Mouse (Mus musculus) granulocyte monocyte progenitor cell, adult 5-6 weeks (primary cell): ENCODE results near the gene Pdk2. TPM values are rescaled to one million over a fixed set of nuclear protein-coding genes. Genes with fewer than 3 reads are reported as not detected.
A peak's percentile ranks its signal among the peaks of the same experiment; 100 is the strongest.

Source experiments
- ATAC-seq: replicated peaks from 2 replicates; pipeline ENCODE4 v1.8.0; 2016; ENCODE audit warnings: mild to moderate bottlenecking, moderate TSS enrichment, inconsistent platforms; ENCODE audit not compliant: poor library complexity, severe bottlenecking
- total RNA-seq, 2 experiments: library from RNA; stranded (forward) in 1 of 2; stranded (reverse) in 1 of 2; fragments of 200-712, 200-1000 nt in 1 of 2; fragments of >200 nt in 1 of 2; fragmentation: Nextera tagmentation in 1 of 2; gene quantifications; 2 replicates each; pipeline ENCODE4 v1.2.3; 2014 to 2017

Gene Pdk2
- total RNA-seq (2014; fragmentation: Nextera tagmentation) = 8.5 and 9.8 TPM in 2 replicates
- total RNA-seq (2017) = 0.60 and 1.8 TPM in 2 replicates

DNA sequence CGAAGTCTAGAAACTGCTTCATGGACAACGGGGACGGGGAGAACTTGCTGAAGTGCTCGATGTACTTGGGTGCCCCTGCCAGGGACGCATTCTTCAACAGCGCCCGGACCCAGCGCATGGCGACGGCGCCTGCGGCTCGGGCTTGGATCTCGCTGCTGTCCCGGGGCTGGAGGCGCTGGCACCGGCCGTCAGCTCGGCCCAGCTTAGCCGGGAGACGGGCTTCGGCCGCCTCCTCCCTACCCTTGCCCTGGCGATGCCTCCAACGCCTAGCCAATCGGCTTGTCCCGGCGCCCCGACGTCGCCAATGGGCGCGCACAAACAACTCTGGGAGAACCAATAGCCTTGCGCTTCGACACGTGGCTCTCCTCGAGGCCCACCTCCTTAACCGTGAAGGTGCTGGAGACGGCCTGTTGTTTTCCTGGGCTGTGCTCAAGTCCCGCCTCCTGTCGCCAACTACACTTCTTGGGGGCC is at the start of gene Pdk2:
Gene Pdk2, minus strand, starts transcription at position 216 of the 471 bp plus-strand sequence.
- peak; percentile 95 for ATAC-seq

DNA sequence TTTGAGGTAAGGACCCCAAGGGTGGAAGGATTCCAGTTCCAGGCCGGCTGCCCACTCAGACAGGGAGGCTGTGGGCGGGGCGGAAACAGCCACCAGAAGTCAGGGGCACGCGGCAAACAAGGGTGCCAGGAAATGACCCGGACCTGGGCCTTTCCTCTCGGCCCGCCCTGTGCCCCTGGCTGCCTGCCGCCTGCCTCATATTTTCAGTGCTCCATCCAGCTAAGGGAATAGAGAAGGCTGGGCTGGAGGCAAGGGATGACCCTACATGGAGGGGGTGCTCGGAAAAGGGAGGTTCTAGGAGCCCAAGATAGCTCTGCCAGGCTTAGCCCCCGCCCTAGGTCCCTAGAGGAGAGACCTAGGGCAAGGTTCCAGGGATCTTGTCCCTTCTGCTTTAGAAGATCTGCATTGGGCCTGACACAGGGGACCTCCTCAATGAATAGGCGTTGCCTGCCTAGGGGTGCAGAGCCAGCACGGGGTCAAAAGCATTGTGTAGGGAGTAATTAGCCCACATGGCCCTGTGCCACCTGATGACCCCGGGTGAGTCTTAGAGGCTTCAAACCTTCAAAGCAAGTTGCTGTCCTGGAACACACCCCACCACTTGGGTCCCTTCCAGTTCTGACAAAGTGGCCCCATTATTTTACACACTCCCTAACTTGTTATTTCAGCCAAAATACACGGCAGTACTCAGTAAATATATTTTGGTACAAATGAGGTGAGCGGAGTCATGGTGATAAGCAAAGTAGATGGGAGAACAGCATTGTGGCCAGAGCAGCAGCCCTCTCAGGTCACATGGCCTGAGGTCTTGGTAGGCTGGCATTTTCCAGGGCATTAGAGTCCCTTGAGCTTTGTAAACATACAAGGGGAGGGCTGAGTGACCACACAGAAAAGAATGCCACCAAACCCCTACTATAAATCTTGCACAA is 48.0 kb upstream of the Pdk2 start:
- no peak; the same call in 1 of the 2 replicates for ATAC-seq

GRCm38 (mm10) chr11:95088286-95088685 is 47.1 kb upstream of the Pdk2 start:
- peak; percentile 42; the same call in 1 of the 2 replicates for ATAC-seq

DNA sequence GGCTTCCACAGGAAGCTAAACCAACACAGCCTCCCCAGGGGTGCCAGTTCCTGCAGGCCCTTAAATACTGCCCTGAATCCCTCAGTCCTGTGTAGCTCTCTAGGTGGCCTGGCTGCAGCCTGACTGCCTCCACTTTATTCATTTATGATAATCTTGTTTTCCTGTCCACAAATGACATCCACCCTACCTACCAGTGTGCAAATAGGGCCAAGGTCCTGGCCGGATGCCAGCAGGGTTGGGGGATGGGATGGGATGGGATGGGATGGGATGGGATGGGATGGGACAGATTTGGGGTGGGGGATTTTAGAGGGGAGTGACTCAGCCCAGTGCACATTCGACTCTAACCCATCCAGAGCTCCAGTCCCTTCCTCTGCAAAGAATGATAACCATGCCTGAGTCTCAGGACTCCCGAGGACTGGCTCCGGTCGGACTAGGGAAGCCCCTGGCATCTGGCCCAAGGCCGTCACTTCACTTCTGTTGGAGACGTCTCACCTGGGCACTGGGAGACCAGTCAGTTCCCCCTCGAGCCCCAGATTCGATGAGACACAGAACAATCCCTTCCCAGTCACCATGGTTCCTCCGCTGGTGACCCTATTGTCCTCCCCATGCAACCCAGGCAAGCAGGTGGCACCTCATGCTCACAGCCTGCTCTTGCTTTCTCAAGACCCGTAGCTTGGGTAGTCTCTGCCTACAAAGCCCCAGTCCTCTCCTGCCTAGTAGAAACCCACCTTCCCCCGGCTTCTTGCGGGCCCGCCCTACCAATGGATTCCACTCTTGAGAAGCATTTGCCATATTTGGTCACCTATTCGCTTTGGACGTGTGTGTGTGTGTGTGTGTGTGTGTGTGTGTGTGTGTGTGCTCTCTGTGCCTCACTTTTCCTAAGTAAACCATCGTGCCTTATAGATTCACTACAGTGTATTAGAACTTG is 46.4 kb upstream of the Pdk2 start:
- no peak for ATAC-seq

DNA sequence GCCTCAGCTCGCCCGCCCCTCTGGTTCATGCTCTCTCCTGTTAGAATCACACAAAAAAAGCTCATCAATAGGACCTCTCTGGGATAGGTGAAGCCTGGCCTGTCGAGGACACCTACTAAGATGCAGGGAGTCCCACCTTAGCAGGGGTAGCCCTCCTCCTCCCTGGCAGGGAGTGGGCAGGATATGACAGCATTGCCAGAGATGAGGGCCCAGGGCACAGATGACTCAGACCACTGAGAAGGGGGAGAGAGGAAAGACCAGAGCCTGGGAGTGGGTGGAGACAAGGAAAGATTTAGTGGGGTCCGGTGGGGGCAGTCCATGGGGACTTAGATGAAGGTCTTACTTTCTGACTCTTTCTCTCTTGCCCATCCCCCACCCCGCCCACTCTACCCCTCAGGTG is 45.1 kb upstream of the Pdk2 start:
- no peak for ATAC-seq

DNA sequence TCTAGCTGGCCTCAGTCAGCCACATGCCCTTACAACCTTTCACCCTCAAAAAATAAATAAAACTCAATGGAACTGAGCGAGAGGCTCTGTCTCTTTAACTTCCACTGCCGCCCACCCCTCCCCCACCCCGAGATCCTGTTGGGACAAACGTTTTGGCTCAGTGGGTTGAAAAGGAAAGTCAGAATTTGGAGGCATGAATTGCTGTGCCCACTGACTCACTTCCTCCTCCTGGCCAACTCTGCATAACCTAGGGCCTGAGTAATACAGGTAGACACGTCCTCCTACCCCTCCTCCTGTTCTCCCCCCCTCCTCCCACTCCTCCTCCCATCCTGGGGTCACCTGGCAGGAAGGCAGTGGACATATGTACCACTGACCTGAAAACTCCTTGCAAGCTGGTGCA is 44.6 kb upstream of the Pdk2 start:
- ATAC-seq = no peak

DNA sequence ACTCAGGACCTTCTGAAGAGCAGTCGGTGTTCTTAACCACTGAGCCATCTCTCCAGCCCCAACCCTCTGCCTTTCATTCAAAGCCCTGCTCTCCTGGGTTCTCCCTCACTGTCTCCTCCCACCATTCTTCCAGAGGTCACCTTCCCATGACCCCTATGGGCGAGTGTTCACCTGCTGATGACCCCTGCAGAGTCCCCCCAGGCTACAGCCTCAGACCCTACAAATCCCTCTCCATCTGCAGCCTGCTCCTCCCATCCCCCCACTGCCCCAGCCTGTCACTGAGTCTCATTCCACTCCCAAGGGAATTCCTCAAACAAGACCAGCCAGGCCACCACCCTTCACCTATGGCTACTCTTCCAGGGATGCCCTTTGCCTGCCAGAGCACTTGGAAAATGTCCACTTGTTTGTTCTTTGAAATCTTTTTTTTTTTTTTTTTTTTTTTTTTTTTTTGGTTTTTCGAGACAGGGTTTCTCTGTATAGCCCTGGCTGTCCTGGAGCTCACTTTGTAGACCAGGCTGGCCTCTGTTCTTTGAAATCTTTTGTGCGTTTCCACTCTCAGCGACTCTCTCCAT is 43.7 kb upstream of the Pdk2 start:
- ATAC-seq = no peak

- no peak for ATAC-seq
Observed at GRCm38 (mm10) chr11:95084175-95084574, 43.0 kb upstream of the Pdk2 start.

- no peak for ATAC-seq
Observed at GRCm38 (mm10) chr11:95082896-95083295, 41.7 kb upstream of the Pdk2 start.

DNA sequence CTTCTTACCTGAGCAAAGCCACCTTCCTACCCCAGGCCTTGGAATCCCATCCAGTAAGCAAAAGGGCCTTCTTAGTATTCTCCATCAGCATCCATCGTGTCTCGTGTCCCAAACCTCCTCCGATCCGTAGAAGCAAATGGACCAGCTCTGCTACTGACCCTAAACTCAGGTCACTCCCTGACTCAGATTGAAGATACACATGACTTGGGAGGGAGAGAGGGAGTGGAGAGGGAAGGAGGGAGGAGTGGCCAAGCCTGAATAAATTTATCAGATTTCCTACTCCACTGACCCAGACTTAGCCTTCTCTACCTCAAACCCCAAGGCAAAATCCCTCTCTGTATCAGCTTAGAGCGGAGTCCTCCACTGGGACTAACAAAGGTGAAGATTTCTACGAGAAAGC is 39.6 kb upstream of the Pdk2 start:
- no peak for ATAC-seq

- ATAC-seq = no peak
Observed at GRCm38 (mm10) chr11:95079256-95079875, 38.2 kb upstream of the Pdk2 start.

DNA sequence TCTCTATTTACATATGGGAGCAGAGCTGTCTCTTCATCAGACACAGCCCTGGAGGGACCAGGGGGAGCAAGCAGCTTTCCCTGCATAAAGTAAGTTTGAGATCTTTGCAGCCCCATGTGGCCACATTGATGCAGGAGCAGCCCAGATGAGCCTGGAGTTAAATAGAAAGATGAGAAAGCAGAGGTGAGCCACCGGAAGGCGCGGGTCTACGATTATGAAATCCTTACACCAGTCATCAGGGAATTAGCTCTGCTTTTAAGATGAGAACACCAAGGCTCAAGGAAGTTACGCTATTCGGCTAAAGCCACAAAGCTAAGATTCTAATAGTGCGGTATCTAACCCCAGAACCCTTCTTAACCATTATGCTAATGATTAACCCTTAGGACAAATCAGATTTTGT is 36.8 kb upstream of the Pdk2 start:
- peak; percentile 61 for ATAC-seq

DNA sequence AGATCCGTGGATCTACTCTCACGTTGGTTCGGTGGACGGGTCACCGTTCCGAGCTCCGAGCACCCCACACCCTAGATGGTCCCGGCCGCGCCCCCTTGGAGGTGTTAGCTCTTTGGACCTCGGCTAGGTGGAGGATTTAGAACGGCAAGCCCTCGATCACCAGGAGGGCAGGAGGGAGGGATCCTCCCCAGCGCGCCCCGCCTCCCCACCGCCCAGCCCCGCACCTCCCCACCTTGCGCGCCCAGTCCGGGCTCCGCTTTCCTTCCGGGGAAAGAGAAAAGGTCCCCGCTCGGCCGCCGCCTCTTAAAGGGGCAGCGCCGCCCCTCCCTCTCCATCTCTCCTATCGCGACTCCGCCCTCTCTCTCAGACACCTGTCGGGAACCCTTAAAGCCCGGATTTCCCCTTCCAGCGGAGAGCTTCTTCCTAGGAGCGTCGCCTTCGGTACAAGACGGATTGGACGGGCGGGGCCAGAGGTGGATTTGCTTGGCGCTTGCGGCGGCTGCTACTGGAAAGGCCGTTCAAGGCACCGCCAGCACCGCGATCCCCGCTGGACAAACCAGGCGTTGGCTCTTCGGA is 35.5 kb upstream of the Pdk2 start, which contains the start of gene Itga3:
Gene Itga3, minus strand, starts transcription at position 266 of the 576 bp plus-strand sequence.
- peak; percentile 28 for ATAC-seq

DNA sequence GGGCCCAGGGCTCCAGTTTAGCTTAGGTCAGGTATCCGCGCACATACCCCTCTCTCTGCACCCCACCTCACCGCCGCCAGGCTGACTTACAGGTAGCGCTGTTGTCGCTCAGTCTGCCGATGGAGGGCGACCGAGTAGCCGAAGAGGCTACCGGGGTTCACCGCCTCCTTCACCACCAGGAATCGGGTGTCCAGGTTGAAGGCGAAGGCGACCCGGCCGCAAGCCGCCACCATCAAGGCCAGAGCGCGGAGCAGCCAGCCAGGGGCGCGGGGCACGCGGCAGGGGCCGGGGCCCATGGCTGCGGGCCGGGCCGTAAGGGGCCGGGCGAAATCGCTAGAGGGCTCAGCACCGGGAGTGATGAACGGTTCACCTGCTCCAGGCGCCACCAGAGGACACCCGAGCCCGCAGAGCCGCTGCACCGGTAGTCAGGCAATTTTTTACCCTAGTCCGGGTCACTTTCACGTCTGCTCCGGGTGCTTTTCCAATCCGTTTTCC is 34.9 kb upstream of the Pdk2 start:
- no peak for ATAC-seq

GRCm38 (mm10) chr11:95075197-95076040 is 34.3 kb upstream of the Pdk2 start:
- ATAC-seq = no peak

GRCm38 (mm10) chr11:95074694-95075093 is 33.5 kb upstream of the Pdk2 start:
- ATAC-seq = no peak

DNA sequence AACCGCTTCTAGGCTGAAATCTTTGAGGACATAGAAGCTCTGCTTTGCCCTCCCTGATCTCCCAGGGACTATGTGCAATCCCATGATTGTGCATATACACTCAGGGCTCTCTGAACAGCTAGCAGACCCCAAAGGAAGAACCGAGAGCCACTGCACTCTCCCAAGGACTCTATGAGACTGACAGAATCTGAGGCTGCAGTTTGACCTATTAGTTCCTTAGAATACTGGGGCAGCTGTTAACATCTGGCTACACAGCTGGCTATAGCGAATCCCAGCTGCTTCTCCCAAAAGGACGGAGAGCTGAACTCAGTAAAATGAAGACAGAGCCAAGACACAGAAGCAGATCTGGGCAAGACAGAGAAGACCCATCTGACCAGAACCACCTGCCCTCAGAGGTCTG is 32.7 kb upstream of the Pdk2 start:
- ATAC-seq = no peak

DNA sequence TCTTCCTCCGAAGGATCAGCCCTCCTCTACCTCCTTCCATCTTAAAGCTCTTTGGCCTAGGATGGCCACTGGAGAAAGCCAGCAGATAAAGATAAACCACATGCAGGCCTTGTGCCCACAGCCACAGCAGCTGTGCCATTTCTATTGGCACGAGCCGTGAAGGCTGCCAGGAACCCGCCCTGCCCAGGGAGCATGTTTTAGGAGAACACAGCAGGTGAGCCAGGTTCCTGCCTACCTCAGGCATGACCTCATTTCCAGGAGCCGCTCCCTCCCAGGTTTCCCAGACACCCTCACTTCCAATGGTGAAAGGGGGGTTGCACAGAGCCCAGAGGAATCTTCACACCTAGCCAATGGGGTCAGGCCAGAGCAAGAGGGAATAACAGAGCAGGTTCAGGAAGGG is 31.6 kb upstream of the Pdk2 start:
- no peak for ATAC-seq

DNA sequence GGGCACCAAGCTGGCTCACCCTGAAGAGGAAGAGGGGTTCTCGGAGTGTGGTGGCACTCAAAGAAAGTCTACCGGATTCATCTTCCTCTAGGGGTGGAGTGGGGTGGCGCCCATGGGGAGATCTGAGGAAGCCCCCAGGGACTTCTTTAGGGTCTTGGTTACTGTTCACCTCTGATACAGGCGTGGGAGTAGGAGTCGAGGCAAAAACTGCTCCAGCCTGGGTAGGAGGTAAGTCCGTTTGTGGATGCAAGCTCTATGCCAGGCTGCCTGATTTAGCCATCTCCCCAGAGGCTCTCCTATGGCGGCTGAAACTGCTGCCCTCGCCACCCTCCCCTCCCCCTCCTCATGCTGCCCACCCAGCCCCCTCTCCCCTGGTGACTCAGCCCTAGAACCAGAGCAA is 31.0 kb upstream of the Pdk2 start:
- ATAC-seq = no peak
